Mouse (Mus musculus) lung, embryonic 14.5 days (tissue): ENCODE data around the gene Timp2. TPM values are rescaled to one million over a fixed set of nuclear protein-coding genes. Genes with fewer than 3 reads are reported as not detected.

Source experiments
- ATAC-seq: fragments of 200-750 bp; cut with Nextera tagmentation; 2 replicates; pipeline ENCODE4 v1.8.0; 2017; ENCODE audit warnings: mild to moderate bottlenecking, moderate TSS enrichment, moderate library complexity; ENCODE audit not compliant: insufficient read depth
- DNase-seq: peaks from one replicate; pipeline ENCODE4 v3.0.0-alpha.2; 2015
- H3K27ac ChIP-seq: fragments of 300-500 bp; sonication (generic); 2 replicates; pipeline ENCODE4 v1.5.1; 2014; ENCODE audit warnings: low read depth, mild to moderate bottlenecking, moderate library complexity
- H3K27me3 ChIP-seq: fragments of 300-500 bp; sonication (generic); 2 replicates; pipeline ENCODE4 v1.6.1; 2014; ENCODE audit warnings: low read length, control low read depth; ENCODE audit not compliant: insufficient read depth
- H3K36me3 ChIP-seq: fragments of 300-500 bp; sonication (generic); 2 replicates; pipeline ENCODE4 v1.6.1; 2014; ENCODE audit warnings: control low read depth; ENCODE audit not compliant: insufficient read depth
- H3K4me1 ChIP-seq: fragments of 300-500 bp; sonication (generic); 2 replicates; pipeline ENCODE4 v1.6.1; 2014; ENCODE audit warnings: antibody characterized with exemption, control low read depth; ENCODE audit not compliant: insufficient read depth
- H3K4me2 ChIP-seq: fragments of 300-500 bp; sonication (generic); 2 replicates; pipeline ENCODE4 v1.6.1; 2014; ENCODE audit warnings: mild to moderate bottlenecking
- H3K4me3 ChIP-seq: fragments of 300-500 bp; sonication (generic); 2 replicates; pipeline ENCODE4 v1.5.1; 2014; ENCODE audit warnings: low read depth, low read length
- H3K9ac ChIP-seq: fragments of 300-500 bp; sonication (generic); 2 replicates; pipeline ENCODE4 v1.6.1; 2014
- H3K9me3 ChIP-seq: fragments of 300-500 bp; sonication (generic); 2 replicates; pipeline ENCODE4 v1.6.1; 2016; ENCODE audit warnings: low read depth, low read length, control low read depth
- CTCF ChIP-seq: IDR thresholded peaks from 2 replicates; pipeline ENCODE4 v1.5.1; 2016; ENCODE audit warnings: antibody characterized with exemption, low read depth
- WGBS: fragments of 180-500 bp; shearing (Covaris S2); extraction: QIAGEN DNeasy Blood & Tissue Kit; methylation state at CpG from one replicate; pipeline ENCODE4 v1.1.7; 2014; 5-methylcytosine and 5-hydroxymethylcytosine counted together
- polyA plus RNA-seq: library from polyadenylated mRNA; unstranded; fragments of >200 nt; fragmentation: Nextera tagmentation; extraction: Ambion mirVana; gene quantifications from 2 replicates; pipeline ENCODE4 v1.2.1, GENCODE M21; 2014

Gene Timp2
- polyA plus RNA-seq, 1 experiment from 2014 or later: 90.4 TPM

GRCm38 (mm10) chr11:118332376-118332775, 23.2 kb downstream of the Timp2 start:
- H3K4me1 ChIP-seq: 0 out of 2 replicates have a peak, but pooled peaks cover 2% of the 10 kb centered on the region
- DNase-seq (no peak), ATAC-seq (no peak)
- no peak overlapping the region for H3K4me3 ChIP-seq
- 89% methylated on average over 11 of the region's 11 CpGs for WGBS
- no peaks in the 10 kb centered on the region for H3K27me3 ChIP-seq
- no peak overlapping the region for H3K9ac ChIP-seq
- no peak for TF ChIP-seq CTCF
- peaks cover 24% of the 10 kb centered on the region for H3K36me3 ChIP-seq
- H3K9me3 ChIP-seq: no peaks in the 10 kb centered on the region
- no peak overlapping the region for H3K27ac ChIP-seq
- H3K4me2 ChIP-seq: no peak overlapping the region

- Histone ChIP-seq H3K4me3 (no peak overlapping the region), H3K4me2 (no peak overlapping the region), H3K9me3 (no peaks in the 10 kb centered on the region), H3K4me1 (0 out of 2 replicates have a peak, but pooled peaks cover 2% of the 10 kb centered on the region), H3K36me3 (peaks cover 24% of the 10 kb centered on the region), H3K9ac (no peak overlapping the region), H3K27me3 (no peaks in the 10 kb centered on the region), H3K27ac (no peak overlapping the region)
- TF ChIP-seq CTCF: no peak
- ATAC-seq (no peak), DNase-seq (no peak)
- 92% methylated on average over 16 of the region's 16 CpGs for WGBS
These were observed 24.8 kb downstream of the Timp2 start for GRCm38 (mm10) chr11:118330777-118331176.

GRCm38 (mm10) chr11:118330361-118330760, 25.2 kb downstream of the Timp2 start:
- Histone ChIP-seq H3K4me3 (no peak overlapping the region), H3K4me1 (0 out of 2 replicates have a peak, but pooled peaks cover 2% of the 10 kb centered on the region), H3K27ac (no peak overlapping the region), H3K9me3 (no peaks in the 10 kb centered on the region), H3K9ac (no peak overlapping the region), H3K4me2 (no peak overlapping the region), H3K27me3 (no peaks in the 10 kb centered on the region), H3K36me3 (peaks cover 24% of the 10 kb centered on the region)
- no peak for TF ChIP-seq CTCF
- ATAC-seq: no peak
- 94% methylated on average over 14 of the region's 14 CpGs for WGBS
- no peak for DNase-seq

- no peaks in the 10 kb centered on the region for H3K9me3 ChIP-seq
- ATAC-seq (no peak), DNase-seq (no peak)
- H3K36me3 ChIP-seq: peaks cover 24% of the 10 kb centered on the region
- WGBS: 91% methylated on average over 5 of the region's 5 CpGs
- 0 out of 2 replicates have a peak, but pooled peaks cover 2% of the 10 kb centered on the region for H3K4me1 ChIP-seq
- H3K4me2 ChIP-seq: no peak overlapping the region
- no peak overlapping the region for H3K27ac ChIP-seq
- no peaks in the 10 kb centered on the region for H3K27me3 ChIP-seq
- no peak overlapping the region for H3K4me3 ChIP-seq
- no peak overlapping the region for H3K9ac ChIP-seq
- TF ChIP-seq CTCF: no peak
These were observed 26.6 kb downstream of the Timp2 start for GRCm38 (mm10) chr11:118328947-118329346.

- 96% methylated on average over 6 of the region's 6 CpGs for WGBS
- Histone ChIP-seq H3K4me3 (no peak overlapping the region), H3K27ac (no peak overlapping the region), H3K4me2 (no peak overlapping the region), H3K9ac (no peak overlapping the region), H3K27me3 (no peaks in the 10 kb centered on the region), H3K9me3 (no peaks in the 10 kb centered on the region), H3K4me1 (0 out of 2 replicates have a peak, but pooled peaks cover 2% of the 10 kb centered on the region), H3K36me3 (peaks cover 20% of the 10 kb centered on the region)
- ATAC-seq (no peak), DNase-seq (no peak)
- TF ChIP-seq CTCF: no peak
These were observed 27.0 kb downstream of the Timp2 start for GRCm38 (mm10) chr11:118328511-118328910.

- ATAC-seq (peak; percentile 28; the same call in 1 of the 2 replicates), DNase-seq (peak; percentile 51)
- no peak overlapping the region for H3K4me3 ChIP-seq
- no peak for TF ChIP-seq CTCF
- peak overlapping the region; percentile 65 for H3K27ac ChIP-seq
- no peaks in the 10 kb centered on the region for H3K9me3 ChIP-seq
- 0 out of 2 replicates have a peak overlapping the region, but pooled peaks have one; percentile 11 for H3K9ac ChIP-seq
- H3K36me3 ChIP-seq: 0 out of 2 replicates have a peak, but pooled peaks cover 9% of the 10 kb centered on the region
- H3K27me3 ChIP-seq: no peaks in the 10 kb centered on the region
- 0 out of 2 replicates have a peak, but pooled peaks cover 2% of the 10 kb centered on the region for H3K4me1 ChIP-seq
- WGBS: 60% methylated on average over 24 of the region's 24 CpGs
- H3K4me2 ChIP-seq: no peak overlapping the region
These were observed 28.3 kb downstream of the Timp2 start for GRCm38 (mm10) chr11:118326991-118327971.

GRCm38 (mm10) chr11:118326491-118326890, 29.0 kb downstream of the Timp2 start:
- Histone ChIP-seq H3K9ac (no peak overlapping the region), H3K27ac (no peak overlapping the region; the same call in 1 of the 2 replicates), H3K4me2 (no peak overlapping the region), H3K9me3 (no peaks in the 10 kb centered on the region), H3K4me1 (0 out of 2 replicates have a peak, but pooled peaks cover 2% of the 10 kb centered on the region), H3K27me3 (no peaks in the 10 kb centered on the region), H3K36me3 (0 out of 2 replicates have a peak, but pooled peaks cover 4% of the 10 kb centered on the region), H3K4me3 (no peak overlapping the region)
- TF ChIP-seq CTCF: no peak
- WGBS: 86% methylated on average over 4 of the region's 4 CpGs
- no peak for DNase-seq
- no peak for ATAC-seq
